Comparison of ENCODE assay signal across 8 mouse cellular contexts in genomic region chr2:66408899-66409739, GRCm38 (mm10). TPM values are rescaled to one million over a fixed set of nuclear protein-coding genes. Genes with fewer than 3 reads are reported as not detected.
A peak's percentile ranks its signal among the peaks of the same experiment; 100 is the strongest.
DNase-seq lines count a peak whose midpoint lies in the region; ATAC-seq and TF ChIP-seq lines count a peak whose summit lies in the region.

No protein-coding gene starts in this region.

- TF ChIP-seq POLR2A in kidney, adult 2 months (IDR thresholded peaks at IDR 0.05; ENCODE audit: low read depth, low read length), result no peak

- no peaks in the 10 kb centered on the region for H3K9me3 ChIP-seq in forebrain, embryonic 16.5 days (ENCODE audit: control insufficient read depth, low read length)

- no peak overlapping the region for H3K4me3 ChIP-seq in kidney, adult 2 months (ENCODE audit: insufficient read depth, low read depth, low read length)
- H3K4me3 ChIP-seq in forebrain, embryonic 16.5 days (replicated peaks; ENCODE audit: low read length), result peak overlapping the region; percentile 54

- H3K4me2 ChIP-seq in forebrain, embryonic 16.5 days (ENCODE audit: low read length), result peak overlapping the region; percentile 61

- no peaks in the 10 kb centered on the region for H3K36me3 ChIP-seq in kidney, adult 2 months (ENCODE audit: control insufficient read depth, insufficient read depth, low read length)
- H3K36me3 ChIP-seq in forebrain, embryonic 16.5 days (ENCODE audit: control insufficient read depth, insufficient read depth), result no peaks in the 10 kb centered on the region
- H3K36me3 ChIP-seq in splenic B cell, adult 2 months (ENCODE audit: control insufficient read depth, insufficient read depth, low read length, poor library complexity, severe bottlenecking), result no peaks in the 10 kb centered on the region

- H3K27ac ChIP-seq in kidney, adult 2 months (ENCODE audit: insufficient read depth, low read depth, low read length), result no peak overlapping the region
- no peak overlapping the region for H3K27ac ChIP-seq in forebrain, embryonic 16.5 days (ENCODE audit: low read length)

- peak; percentile 12 for DNase-seq in kidney, adult 2 months
- no peak for DNase-seq in kidney, adult 9 months
- peak; percentile 68 for DNase-seq in cerebellum, adult 11-12 months
- peak; percentile 20 to 26 for DNase-seq in layer of hippocampus, adult 8-10 months (ENCODE audit: low spot score in 2 of 2)
- DNase-seq in lung, postnatal 36 days, result peak; percentile 3
- peak; percentile 3 for DNase-seq in splenic B cell, adult 2 months (ENCODE audit: low read depth, low spot score)
- DNase-seq in spleen, postnatal 36 days (ENCODE audit: low spot score in 2 of 2), result no peak

- H3K27me3 ChIP-seq in kidney, adult 2 months (replicated peaks; ENCODE audit: control insufficient read depth, insufficient read depth, low read length), result no peaks in the 10 kb centered on the region; the same call in 1 of the 2 replicates
- no peaks in the 10 kb centered on the region for H3K27me3 ChIP-seq in forebrain, embryonic 16.5 days (replicated peaks; ENCODE audit: control insufficient read depth, insufficient read depth, low read length)
- H3K27me3 ChIP-seq in splenic B cell, adult 2 months (ENCODE audit: control insufficient read depth, insufficient read depth, low read length, poor library complexity, severe bottlenecking), result no peaks in the 10 kb centered on the region

- H3K9ac ChIP-seq in forebrain, embryonic 16.5 days (replicated peaks; ENCODE audit: low read depth, low read length), result peak overlapping the region; percentile 55

- no peaks in the 10 kb centered on the region for H3K4me1 ChIP-seq in kidney, adult 2 months (ENCODE audit: control insufficient read depth, insufficient read depth, low read length)
- H3K4me1 ChIP-seq in forebrain, embryonic 16.5 days (replicated peaks; ENCODE audit: control insufficient read depth, insufficient read depth, low read length), result peaks cover 12% of the 10 kb centered on the region

- no peak for TF ChIP-seq CTCF in kidney, adult 2 months (conservative IDR thresholded peaks at IDR 0.05; ENCODE audit: insufficient read depth, insufficient read length, low read depth, low read length)

- ATAC-seq in forebrain, embryonic 16.5 days, result peak; percentile 45

- 6% methylated on average over 12 of the region's 12 CpGs for WGBS in kidney, adult 2 months
- 6% methylated on average over 12 of the region's 12 CpGs for WGBS in forebrain, embryonic 16.5 days

RNA-seq across cellular contexts. Expression of gene Scn1a, which starts 31.5 kb away (rescaled TPM):
- polyA plus RNA-seq in kidney, adult 2 months (2012; rRNA removed), result 0.03 and 0.06 TPM in 2 replicates
- 12.3 and 13.6 TPM in 2 replicates for polyA plus RNA-seq in forebrain, embryonic 16.5 days (2015; fragmentation: Nextera tagmentation; extraction: Ambion mirVana)
- total RNA-seq in layer of hippocampus, adult 8-10 months (2022), result 10 to 100 TPM; 65.6 to 81.2 (median 75.2) TPM

Comparison
In these comparisons a context has a peak if more than half of its experiments do, and no peak if none do; other contexts are left out.
1. DNase-seq: peak in kidney, adult 2 months (single experiment), cerebellum, adult 11-12 months (single experiment), layer of hippocampus, adult 8-10 months (2 of 2), lung, postnatal 36 days (single experiment) and splenic B cell, adult 2 months (single experiment); none in kidney, adult 9 months (single experiment) and spleen, postnatal 36 days (0 of 2).
2. RNA of gene Scn1a, which starts 31.5 kb away (polyA plus RNA-seq): 12.3 to 13.6 TPM in forebrain, embryonic 16.5 days; 0.03 to 0.06 TPM in kidney, adult 2 months; every median in the first group is over 10 times any median in the second.